Mouse (Mus musculus) forebrain, embryonic 16.5 days (tissue): ENCODE measurements around the gene 6030408B16Rik. TPM values are rescaled to one million over a fixed set of nuclear protein-coding genes. Genes with fewer than 3 reads are reported as not detected.
"Not testable (repeated sequence)": the region's sequence is repeated elsewhere in the genome, so short reads cannot be mapped to it uniquely, and the experiment has no call there.

ENCODE experiments used
- ATAC-seq: fragments of 200-750 bp; cut with Nextera tagmentation; 2 replicates; pipeline ENCODE4 v1.8.0; 2017; ENCODE audit warnings: mild to moderate bottlenecking, moderate library complexity
- H3K27ac ChIP-seq: fragments of 300-500 bp; sonication (generic); 2 replicates; pipeline ENCODE4 v1.5.1; 2014; ENCODE audit warnings: low read length, control low read depth
- H3K27me3 ChIP-seq: fragments of 300-500 bp; sonication (generic); replicated peaks from 2 replicates; pipeline ENCODE4 v1.6.1; 2014; ENCODE audit warnings: low read length; ENCODE audit not compliant: control insufficient read depth, insufficient read depth
- H3K36me3 ChIP-seq: fragments of 300-500 bp; sonication (generic); 2 replicates; pipeline ENCODE4 v1.6.1; 2014; ENCODE audit not compliant: control insufficient read depth, insufficient read depth
- H3K4me1 ChIP-seq: fragments of 300-500 bp; sonication (generic); replicated peaks from 2 replicates; pipeline ENCODE4 v1.6.1; 2014; ENCODE audit warnings: low read length; ENCODE audit not compliant: control insufficient read depth, insufficient read depth
- H3K4me2 ChIP-seq: fragments of 300-500 bp; sonication (generic); 2 replicates; pipeline ENCODE4 v1.6.1; 2014; ENCODE audit warnings: mild to moderate bottlenecking, low read length, control low read depth
- H3K4me3 ChIP-seq: fragments of 300-500 bp; sonication (generic); replicated peaks from 2 replicates; pipeline ENCODE4 v1.5.1; 2014; ENCODE audit warnings: mild to moderate bottlenecking, low read length, control low read depth
- H3K9ac ChIP-seq: fragments of 300-500 bp; sonication (generic); replicated peaks from 2 replicates; pipeline ENCODE4 v1.6.1; 2014; ENCODE audit warnings: low read depth, low read length, control low read depth
- H3K9me3 ChIP-seq: fragments of 300-500 bp; sonication (generic); 2 replicates; pipeline ENCODE4 v1.6.1; 2016; ENCODE audit warnings: low read length; ENCODE audit not compliant: control insufficient read depth
- WGBS: fragments of 180-500 bp; shearing (Covaris S2); extraction: QIAGEN DNeasy Blood & Tissue Kit; methylation state at CpG from one replicate; pipeline ENCODE4 v1.1.7; 2014; 5-methylcytosine and 5-hydroxymethylcytosine counted together
- polyA plus RNA-seq: library from polyadenylated mRNA; unstranded; fragments of >200 nt; fragmentation: Nextera tagmentation; extraction: Ambion mirVana; gene quantifications from 2 replicates; pipeline ENCODE4 v1.2.1, GENCODE M21; 2015

The 6030408B16Rik gene
- polyA plus RNA-seq, 1 experiment from 2014 or later: 0.30 TPM

DNA sequence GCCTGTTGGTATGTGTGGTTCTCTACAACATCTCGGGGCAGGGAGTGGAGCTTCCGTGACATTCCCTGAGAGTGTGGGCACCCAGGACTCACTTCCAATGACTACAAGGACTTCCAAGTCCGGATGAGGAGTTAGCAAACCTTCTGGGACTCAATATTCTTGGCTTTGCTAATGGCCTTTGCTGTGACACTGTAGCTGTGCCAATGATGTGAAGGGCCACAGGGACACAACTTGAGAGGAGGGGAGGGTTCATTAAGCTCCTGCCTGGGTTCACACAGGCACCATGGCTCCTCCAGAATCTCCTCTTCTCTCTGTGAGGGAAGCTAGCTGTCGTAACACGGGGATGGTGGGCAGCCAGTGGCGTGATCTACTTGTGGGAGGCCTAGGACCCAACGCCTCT, 29.6 kb downstream of the 6030408B16Rik start:
- no peak overlapping the region for H3K4me2 ChIP-seq
- no peaks in the 10 kb centered on the region for H3K27me3 ChIP-seq
- H3K27ac ChIP-seq: no peak overlapping the region
- H3K36me3 ChIP-seq: no peaks in the 10 kb centered on the region
- ATAC-seq: no peak
- no peaks in the 10 kb centered on the region for H3K9me3 ChIP-seq
- H3K9ac ChIP-seq: no peak overlapping the region
- H3K4me3 ChIP-seq: no peak overlapping the region
- WGBS: 86% methylated on average over 7 of the region's 7 CpGs
- no peaks in the 10 kb centered on the region for H3K4me1 ChIP-seq

DNA sequence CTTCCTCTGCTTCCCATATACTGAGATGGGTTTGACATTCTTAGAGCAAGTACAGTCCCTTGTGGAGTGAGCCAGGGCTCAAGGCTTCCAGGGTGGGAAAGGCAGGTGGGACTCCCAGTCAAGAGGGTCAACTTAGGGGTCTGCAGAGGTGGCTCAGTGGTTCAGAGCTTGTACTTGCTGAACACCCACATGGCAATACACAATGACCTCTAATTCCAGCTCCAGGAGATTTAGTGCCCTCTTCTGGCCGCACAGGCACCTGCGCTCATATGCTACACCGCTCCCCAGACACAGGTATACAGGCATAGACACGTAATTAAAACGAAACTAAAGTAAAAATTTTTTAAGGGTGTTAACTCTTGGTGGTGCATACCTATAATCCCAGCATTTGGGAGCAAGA, 30.5 kb downstream of the 6030408B16Rik start:
- no peaks in the 10 kb centered on the region for H3K36me3 ChIP-seq
- H3K4me1 ChIP-seq: no peaks in the 10 kb centered on the region
- H3K4me2 ChIP-seq: no peak overlapping the region
- H3K27me3 ChIP-seq: no peaks in the 10 kb centered on the region
- WGBS: 94% methylated on average over 5 of the region's 5 CpGs
- no peaks in the 10 kb centered on the region for H3K9me3 ChIP-seq
- H3K4me3 ChIP-seq: no peak overlapping the region
- no peak for ATAC-seq
- H3K9ac ChIP-seq: no peak overlapping the region
- H3K27ac ChIP-seq: no peak overlapping the region

DNA sequence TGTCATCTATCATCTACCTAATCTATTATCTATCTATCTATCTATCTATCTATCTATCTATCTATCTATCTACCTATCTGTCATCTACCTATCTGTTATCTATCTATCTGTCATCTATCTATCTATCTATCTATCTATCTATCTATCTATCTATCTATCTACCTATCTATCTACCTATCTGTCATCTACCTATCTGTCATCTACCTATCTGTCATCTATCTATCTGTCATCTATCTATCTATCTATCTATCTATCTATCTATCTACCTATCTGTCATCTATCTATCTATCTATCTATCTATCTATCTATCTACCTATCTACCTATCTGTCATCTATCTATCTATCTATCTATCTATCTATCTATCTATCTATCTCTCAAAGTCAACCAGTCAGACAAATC, 31.4 kb downstream of the 6030408B16Rik start:
- H3K4me3 ChIP-seq, ATAC-seq, H3K36me3 ChIP-seq, H3K9me3 ChIP-seq, H3K4me1 ChIP-seq, H3K9ac ChIP-seq, H3K4me2 ChIP-seq, H3K27ac ChIP-seq, H3K27me3 ChIP-seq: not testable (repeated sequence)

DNA sequence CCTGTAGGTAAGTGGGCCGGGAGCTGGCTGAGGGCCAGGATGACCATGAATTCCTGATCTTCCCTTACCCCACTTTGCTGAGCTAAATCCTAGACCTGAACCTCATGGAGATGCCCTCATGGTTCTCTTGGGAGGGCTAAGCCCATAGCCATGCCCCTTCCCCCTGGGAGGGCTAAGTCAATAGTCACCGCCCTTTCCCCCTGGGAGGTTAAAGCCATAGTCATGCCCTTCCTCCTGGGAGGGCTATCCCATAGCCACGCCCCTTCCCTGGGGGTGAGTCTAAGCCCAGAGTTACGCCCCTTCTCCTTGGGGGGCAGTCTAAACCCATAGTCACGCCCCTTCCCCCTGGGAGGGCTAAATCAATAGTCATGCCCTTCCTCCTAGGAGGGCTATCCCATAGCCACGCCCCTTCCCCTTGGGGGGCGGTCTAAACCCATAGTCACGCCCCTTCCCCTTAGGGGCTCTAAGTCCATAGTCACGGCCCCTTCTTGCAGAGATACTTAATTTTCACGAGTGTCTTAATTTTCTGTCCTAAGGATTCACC, 33.1 kb downstream of the 6030408B16Rik start:
- Histone ChIP-seq H3K9ac (no peak overlapping the region), H3K9me3 (no peaks in the 10 kb centered on the region), H3K27me3 (no peaks in the 10 kb centered on the region), H3K4me2 (no peak overlapping the region), H3K36me3 (no peaks in the 10 kb centered on the region), H3K4me3 (no peak overlapping the region), H3K27ac (no peak overlapping the region), H3K4me1 (no peaks in the 10 kb centered on the region)
- WGBS: 39% methylated on average over 10 of the region's 10 CpGs
- ATAC-seq: no peak

DNA sequence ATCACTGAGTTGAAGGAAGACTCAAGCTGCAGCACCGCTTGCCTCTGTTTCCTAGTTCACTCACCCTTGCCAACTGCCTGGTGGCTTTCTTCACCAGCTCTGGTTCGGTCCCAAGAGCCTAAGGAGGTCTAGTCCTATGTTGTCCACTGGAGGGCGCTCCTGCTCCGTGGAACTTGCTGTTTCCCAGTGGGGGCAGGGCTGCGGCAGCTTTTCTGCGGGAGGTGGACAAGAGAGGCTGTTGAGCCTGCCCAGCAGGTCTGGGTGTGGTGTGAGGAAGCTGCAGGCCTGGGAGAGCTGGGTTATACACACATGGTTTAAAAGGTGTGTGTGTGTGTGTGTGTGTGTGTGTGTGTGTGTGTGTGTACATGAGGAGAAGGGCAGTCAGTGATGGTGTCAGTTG, 34.3 kb downstream of the 6030408B16Rik start:
- no peak for ATAC-seq
- Histone ChIP-seq H3K4me1 (no peaks in the 10 kb centered on the region), H3K36me3 (no peaks in the 10 kb centered on the region), H3K4me3 (no peak overlapping the region), H3K4me2 (no peak overlapping the region), H3K9ac (no peak overlapping the region), H3K9me3 (no peaks in the 10 kb centered on the region), H3K27me3 (no peaks in the 10 kb centered on the region), H3K27ac (no peak overlapping the region)
- WGBS: 3% methylated on average over 6 of the region's 6 CpGs

DNA sequence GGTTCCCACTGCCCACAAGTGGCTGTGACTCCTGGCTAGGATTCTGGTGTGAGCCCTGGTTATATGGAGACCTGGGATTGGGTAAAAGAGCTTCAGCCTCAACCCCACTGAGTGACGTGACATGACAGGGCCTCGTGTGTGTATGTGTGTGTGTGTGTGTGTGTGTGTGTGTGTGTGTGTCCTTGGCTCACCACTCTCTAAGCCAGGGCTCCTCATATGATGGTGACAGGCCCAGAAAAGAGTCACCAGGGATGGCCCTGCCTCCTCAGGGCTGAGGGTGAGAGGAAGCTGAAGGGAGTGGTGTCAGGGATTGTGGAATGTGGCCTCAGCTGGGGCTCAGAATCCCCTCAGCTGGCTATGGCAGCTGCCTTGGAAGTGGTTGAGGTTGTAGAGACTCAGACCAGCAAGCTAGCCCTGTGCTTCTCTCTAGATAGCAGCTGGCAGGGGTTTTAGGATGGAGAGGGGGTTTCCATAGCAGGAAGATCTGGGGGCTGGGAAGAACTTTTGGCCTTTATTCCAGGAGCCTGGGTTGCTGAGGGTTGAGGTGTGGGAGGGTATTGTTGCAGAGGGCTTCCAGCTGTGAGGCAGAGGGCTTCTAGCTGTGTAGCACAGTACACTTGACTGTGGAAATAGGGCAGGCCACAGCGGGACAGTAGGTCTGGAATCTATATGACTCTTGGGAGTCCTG, 36.0 kb downstream of the 6030408B16Rik start:
- no peak overlapping the region for H3K4me3 ChIP-seq
- no peak overlapping the region for H3K27ac ChIP-seq
- no peak overlapping the region for H3K4me2 ChIP-seq
- H3K36me3 ChIP-seq: no peaks in the 10 kb centered on the region
- H3K9me3 ChIP-seq: no peaks in the 10 kb centered on the region
- ATAC-seq: no peak
- H3K9ac ChIP-seq: no peak overlapping the region
- 62% methylated on average over 3 of the region's 3 CpGs for WGBS
- H3K4me1 ChIP-seq: no peaks in the 10 kb centered on the region
- no peaks in the 10 kb centered on the region for H3K27me3 ChIP-seq

DNA sequence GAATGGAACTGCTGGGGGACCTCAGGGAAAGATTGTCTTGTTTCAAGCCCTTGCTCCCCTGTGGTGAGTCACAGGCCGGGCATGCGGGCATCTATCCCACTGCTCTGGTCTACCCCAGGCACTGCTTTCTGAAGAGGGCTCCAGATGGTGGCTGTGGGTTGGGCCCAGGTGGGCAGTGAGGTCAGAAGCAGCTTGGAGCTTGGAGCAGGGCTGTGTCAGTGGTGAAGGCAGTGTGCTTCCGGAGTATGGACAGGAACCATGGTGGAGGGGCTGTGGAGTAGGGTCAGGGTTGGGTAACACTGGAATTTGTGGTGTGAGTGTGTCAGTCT, 36.5 kb downstream of the 6030408B16Rik start:
- Histone ChIP-seq H3K9ac (no peak overlapping the region), H3K4me2 (no peak overlapping the region), H3K36me3 (no peaks in the 10 kb centered on the region), H3K27me3 (no peaks in the 10 kb centered on the region), H3K9me3 (no peaks in the 10 kb centered on the region), H3K4me3 (no peak overlapping the region), H3K4me1 (no peaks in the 10 kb centered on the region), H3K27ac (no peak overlapping the region)
- 63% methylated on average over 3 of the region's 3 CpGs for WGBS
- ATAC-seq: no peak

DNA sequence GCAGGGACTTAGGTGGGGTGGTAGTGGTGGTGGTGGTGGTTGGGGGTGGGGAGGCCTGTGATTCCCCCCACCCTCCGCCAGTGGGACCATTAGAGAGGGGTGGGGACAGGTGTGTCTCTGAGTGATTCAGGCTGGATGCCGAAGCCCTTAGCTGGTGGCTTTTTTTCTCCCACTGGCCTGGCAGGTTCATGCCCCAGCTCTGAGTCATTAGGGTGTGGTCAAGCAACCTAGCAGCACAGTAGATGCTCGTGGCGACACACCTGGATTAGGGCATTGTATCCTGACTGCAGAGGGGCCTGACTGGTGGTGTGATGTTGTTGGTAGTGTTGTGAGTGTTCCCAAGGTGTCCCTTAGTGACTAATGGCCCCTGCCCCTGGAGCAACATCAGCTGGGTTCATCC, 38.1 kb downstream of the 6030408B16Rik start:
- Histone ChIP-seq H3K9me3 (no peaks in the 10 kb centered on the region), H3K4me1 (no peaks in the 10 kb centered on the region), H3K27ac (no peak overlapping the region), H3K36me3 (no peaks in the 10 kb centered on the region), H3K9ac (no peak overlapping the region), H3K4me3 (no peak overlapping the region), H3K4me2 (no peak overlapping the region), H3K27me3 (no peaks in the 10 kb centered on the region)
- WGBS: 84% methylated on average over 4 of the region's 4 CpGs
- no peak for ATAC-seq

DNA sequence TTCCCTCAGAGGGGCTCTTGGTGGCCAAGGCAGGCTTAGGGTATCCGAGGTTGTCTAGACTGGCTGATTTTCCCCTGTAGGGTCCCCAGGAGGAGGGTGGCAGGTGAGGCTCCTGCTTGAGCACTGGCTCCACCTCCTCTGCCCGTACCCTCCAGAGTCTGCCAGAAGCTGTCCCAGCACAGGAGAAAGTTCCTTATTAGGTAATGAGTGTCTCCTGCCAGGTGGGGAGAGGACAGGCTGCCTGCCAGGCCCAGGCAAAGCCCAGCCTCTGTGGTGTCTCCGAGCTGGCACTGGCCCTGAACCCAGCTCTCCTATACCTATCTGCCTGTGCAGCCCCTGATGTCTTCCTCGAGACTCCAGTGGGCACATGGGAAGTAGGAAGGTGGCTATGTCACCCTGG, 39.4 kb downstream of the 6030408B16Rik start:
- Histone ChIP-seq H3K9me3 (no peaks in the 10 kb centered on the region), H3K9ac (no peak overlapping the region), H3K27me3 (no peaks in the 10 kb centered on the region), H3K4me2 (no peak overlapping the region), H3K36me3 (no peaks in the 10 kb centered on the region), H3K4me1 (no peaks in the 10 kb centered on the region), H3K4me3 (no peak overlapping the region), H3K27ac (no peak overlapping the region)
- no peak for ATAC-seq
- 59% methylated on average over 4 of the region's 4 CpGs for WGBS

DNA sequence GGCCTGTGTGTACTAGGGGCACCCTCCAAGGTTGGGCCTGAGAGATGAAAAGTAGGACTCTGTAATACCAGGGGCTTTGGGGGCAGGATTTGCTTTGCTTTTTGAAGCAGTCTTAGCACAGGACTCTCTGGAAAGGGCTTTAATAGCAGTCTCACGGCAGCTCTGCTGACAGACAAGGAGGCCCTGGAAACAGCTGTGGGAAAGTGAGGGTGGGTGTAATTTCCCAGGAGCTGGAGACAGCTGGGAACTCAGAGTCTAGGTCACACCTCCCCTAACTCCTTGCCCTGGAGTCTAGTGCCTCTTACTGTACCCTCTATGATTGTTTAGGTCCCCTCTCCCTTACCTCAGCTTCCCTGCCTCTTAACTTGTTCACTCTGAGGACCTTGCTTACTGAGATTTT, 40.2 kb downstream of the 6030408B16Rik start:
- Histone ChIP-seq H3K27ac (no peak overlapping the region), H3K4me3 (no peak overlapping the region), H3K27me3 (no peaks in the 10 kb centered on the region), H3K36me3 (no peaks in the 10 kb centered on the region), H3K9ac (no peak overlapping the region), H3K4me2 (no peak overlapping the region), H3K4me1 (no peaks in the 10 kb centered on the region), H3K9me3 (no peaks in the 10 kb centered on the region)
- ATAC-seq: no peak
- WGBS: 39% methylated on average over 1 of the region's 1 CpGs
